Mouse (Mus musculus): ENCODE data around the gene Dzip1. TPM values are rescaled to one million over a fixed set of nuclear protein-coding genes. Genes with fewer than 3 reads are reported as not detected.

Dzip1 gene
- polyA plus RNA-seq, 1 experiment from 2014 or later, result 19.1 TPM

GRCm38 (mm10) chr14:118890101-118890500, 35.2 kb downstream of the Dzip1 start:
- H3K4me2 ChIP-seq, result no peak overlapping the region
- H3K36me3 ChIP-seq, result peaks cover 56% of the 10 kb centered on the region
- no peak for ATAC-seq (ENCODE audit: insufficient number of reproducible peaks, low FRiP score, low TSS enrichment, low read depth)
- no peak overlapping the region for H3K4me3 ChIP-seq
- 78% methylated on average over 4 of the region's 4 CpGs for WGBS
- H3K9ac ChIP-seq, result no peak overlapping the region
- H3K9me3 ChIP-seq, result no peaks in the 10 kb centered on the region
- no peaks in the 10 kb centered on the region for H3K4me1 ChIP-seq
- H3K27me3 ChIP-seq, result no peaks in the 10 kb centered on the region
- H3K27ac ChIP-seq, result no peak overlapping the region

DNA sequence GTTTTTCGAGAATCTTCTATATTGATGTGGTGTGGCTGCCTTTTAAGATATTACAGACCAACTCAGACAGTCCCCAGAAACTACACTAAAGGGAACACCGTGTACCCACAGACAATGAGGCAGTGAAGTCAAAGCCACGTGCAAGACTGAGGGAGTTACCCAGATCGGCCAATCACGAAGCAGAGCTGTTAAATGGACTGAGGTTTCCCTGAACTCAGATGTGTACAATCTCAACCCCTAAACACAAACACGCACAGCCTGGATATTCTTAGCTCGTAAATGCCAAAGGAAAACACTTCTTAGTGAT, 41.1 kb downstream of the Dzip1 start:
- H3K4me1 ChIP-seq, result no peaks in the 10 kb centered on the region
- no peaks in the 10 kb centered on the region for H3K27me3 ChIP-seq
- H3K4me3 ChIP-seq, result no peak overlapping the region
- H3K9ac ChIP-seq, result no peak overlapping the region
- H3K27ac ChIP-seq, result no peak overlapping the region
- ATAC-seq (ENCODE audit: insufficient number of reproducible peaks, low FRiP score, low TSS enrichment, low read depth), result no peak
- H3K36me3 ChIP-seq, result peaks cover 67% of the 10 kb centered on the region
- no peak overlapping the region for H3K4me2 ChIP-seq
- H3K9me3 ChIP-seq, result no peaks in the 10 kb centered on the region
- WGBS, result 73% methylated on average over 7 of the region's 7 CpGs

DNA sequence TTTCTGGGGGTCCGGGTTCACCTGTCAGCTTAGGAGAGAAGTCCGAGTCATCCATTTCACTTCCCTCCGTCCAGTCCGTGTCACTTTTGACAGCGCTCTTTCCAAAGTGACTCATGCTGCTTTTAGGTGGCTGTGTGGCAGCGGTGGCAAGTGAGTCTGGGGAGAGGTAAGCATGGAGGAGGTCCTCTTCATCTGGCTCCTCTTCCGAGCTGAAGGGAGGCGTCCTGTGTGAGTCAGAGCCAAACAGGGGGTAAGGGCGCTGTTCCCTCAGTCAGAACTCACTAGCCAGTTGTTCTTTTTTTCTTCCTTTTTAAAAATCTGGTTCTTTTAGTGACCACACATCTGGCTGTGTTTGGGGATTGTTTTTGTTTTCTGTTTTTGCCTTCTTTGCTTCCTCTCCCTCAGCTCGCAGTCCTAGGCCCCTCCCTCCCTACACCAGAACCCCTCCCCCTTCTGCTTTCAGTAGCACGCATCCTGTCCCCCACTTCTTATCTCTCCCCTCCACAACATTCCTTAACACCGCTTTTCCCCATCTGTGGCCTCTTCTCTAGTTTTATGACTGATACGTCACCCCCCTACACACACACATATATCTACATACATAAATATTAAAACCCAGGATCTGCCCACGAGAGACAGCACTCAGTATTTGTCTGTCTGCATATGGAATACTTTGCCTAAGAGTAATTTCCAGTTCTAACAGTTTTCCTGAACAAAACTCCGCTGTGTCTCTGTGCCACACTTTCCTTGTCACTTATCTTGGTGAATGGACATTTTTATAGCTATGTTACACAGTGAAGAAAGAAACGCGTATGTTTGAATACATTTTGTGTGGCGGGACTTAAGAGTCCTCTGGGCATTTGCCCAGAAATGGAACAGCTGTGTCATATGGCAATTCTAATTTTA, 41.7 kb downstream of the Dzip1 start:
- no peak overlapping the region for H3K4me2 ChIP-seq
- H3K27ac ChIP-seq, result peak overlapping the region; percentile 27; the same call in 1 of the 2 replicates
- no peak overlapping the region for H3K9ac ChIP-seq
- no peak overlapping the region for H3K4me3 ChIP-seq
- H3K36me3 ChIP-seq, result peaks cover 67% of the 10 kb centered on the region
- no peaks in the 10 kb centered on the region for H3K4me1 ChIP-seq
- no peaks in the 10 kb centered on the region for H3K27me3 ChIP-seq
- ATAC-seq (ENCODE audit: insufficient number of reproducible peaks, low FRiP score, low TSS enrichment, low read depth), result no peak
- 77% methylated on average over 18 of the region's 18 CpGs for WGBS
- H3K9me3 ChIP-seq, result no peaks in the 10 kb centered on the region

DNA sequence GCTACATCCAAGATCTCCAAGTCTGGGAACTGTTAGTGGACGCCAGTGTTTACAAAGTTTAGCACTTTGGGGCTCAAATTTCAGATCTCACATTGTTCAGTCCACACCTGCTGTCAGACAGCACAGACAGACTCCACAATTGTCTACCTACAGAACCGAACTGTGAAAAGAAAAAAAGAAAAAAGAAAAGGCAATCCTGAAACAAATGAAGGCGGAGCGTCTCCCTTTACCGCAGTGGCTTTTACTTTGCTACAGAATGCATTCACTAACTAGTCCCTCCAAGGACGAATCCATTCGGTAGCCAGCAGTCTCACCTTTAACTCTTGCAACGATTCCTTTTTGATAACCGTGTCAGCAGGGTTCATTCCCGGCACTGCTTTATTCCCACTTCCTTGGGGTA, 44.6 kb downstream of the Dzip1 start:
- Histone ChIP-seq H3K36me3 (peaks cover 57% of the 10 kb centered on the region), H3K9me3 (no peaks in the 10 kb centered on the region), H3K4me1 (no peaks in the 10 kb centered on the region), H3K27me3 (no peaks in the 10 kb centered on the region), H3K4me2 (no peak overlapping the region), H3K27ac (no peak overlapping the region), H3K4me3 (no peak overlapping the region), H3K9ac (no peak overlapping the region)
- WGBS, result 73% methylated on average over 10 of the region's 10 CpGs
- ATAC-seq (ENCODE audit: insufficient number of reproducible peaks, low FRiP score, low TSS enrichment, low read depth), result no peak

- Histone ChIP-seq H3K27ac (no peak overlapping the region), H3K36me3 (peaks cover 52% of the 10 kb centered on the region), H3K4me2 (no peak overlapping the region), H3K4me3 (no peak overlapping the region), H3K4me1 (no peaks in the 10 kb centered on the region), H3K27me3 (no peaks in the 10 kb centered on the region), H3K9ac (no peak overlapping the region), H3K9me3 (no peaks in the 10 kb centered on the region)
- WGBS, result 73% methylated on average over 11 of the region's 11 CpGs
- ATAC-seq (ENCODE audit: insufficient number of reproducible peaks, low FRiP score, low TSS enrichment, low read depth), result no peak
Measured at GRCm38 (mm10) chr14:118878346-118878910, 46.8 kb downstream of the Dzip1 start.

DNA sequence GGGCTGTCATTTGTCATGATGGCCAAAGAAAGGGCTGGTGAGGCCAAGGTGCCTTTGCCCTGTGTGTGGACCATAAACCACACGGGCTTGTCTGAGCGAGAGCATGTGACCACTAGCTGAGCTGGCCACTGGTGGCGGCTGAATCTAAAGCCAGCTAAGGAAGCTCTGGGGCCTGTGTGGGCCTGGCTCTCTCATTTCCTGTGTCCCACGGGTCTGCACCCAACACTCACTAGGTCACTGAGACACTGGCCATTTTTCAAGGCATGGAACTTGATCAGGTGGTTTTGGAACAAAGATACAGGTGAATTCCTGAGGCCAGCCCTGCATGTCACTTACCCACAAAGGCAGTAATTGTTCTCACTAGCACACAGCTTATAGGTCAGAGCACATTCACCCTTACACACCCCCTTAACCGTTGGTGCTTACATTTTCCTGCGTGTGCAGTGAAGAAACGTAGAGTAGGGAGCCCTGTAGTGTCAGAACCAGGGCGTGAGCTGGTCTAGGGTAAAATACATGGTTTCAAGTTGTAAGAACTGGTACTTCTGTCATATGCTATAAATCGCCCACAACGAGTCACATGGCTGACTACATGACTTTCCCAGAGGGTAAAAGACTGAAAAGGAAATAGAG, 50.4 kb downstream of the Dzip1 start:
- ATAC-seq (ENCODE audit: insufficient number of reproducible peaks, low FRiP score, low TSS enrichment, low read depth), result no peak
- H3K4me1 ChIP-seq, result no peaks in the 10 kb centered on the region
- no peak overlapping the region for H3K9ac ChIP-seq
- 50% methylated on average over 10 of the region's 10 CpGs for WGBS
- no peak overlapping the region for H3K4me3 ChIP-seq
- peaks cover 30% of the 10 kb centered on the region; the same call in 1 of the 2 replicates for H3K36me3 ChIP-seq
- no peak overlapping the region for H3K4me2 ChIP-seq
- H3K9me3 ChIP-seq, result no peaks in the 10 kb centered on the region
- no peak overlapping the region for H3K27ac ChIP-seq
- no peaks in the 10 kb centered on the region for H3K27me3 ChIP-seq

GRCm38 (mm10) chr14:118874126-118874525, 51.1 kb downstream of the Dzip1 start:
- Histone ChIP-seq H3K4me2 (no peak overlapping the region), H3K27me3 (no peaks in the 10 kb centered on the region), H3K36me3 (peaks cover 23% of the 10 kb centered on the region; the same call in 1 of the 2 replicates), H3K4me1 (peaks cover 5% of the 10 kb centered on the region; the same call in 1 of the 2 replicates), H3K9ac (no peak overlapping the region), H3K4me3 (no peak overlapping the region), H3K27ac (no peak overlapping the region), H3K9me3 (no peaks in the 10 kb centered on the region)
- ATAC-seq (ENCODE audit: insufficient number of reproducible peaks, low FRiP score, low TSS enrichment, low read depth), result no peak
- 92% methylated on average over 4 of the region's 4 CpGs for WGBS

DNA sequence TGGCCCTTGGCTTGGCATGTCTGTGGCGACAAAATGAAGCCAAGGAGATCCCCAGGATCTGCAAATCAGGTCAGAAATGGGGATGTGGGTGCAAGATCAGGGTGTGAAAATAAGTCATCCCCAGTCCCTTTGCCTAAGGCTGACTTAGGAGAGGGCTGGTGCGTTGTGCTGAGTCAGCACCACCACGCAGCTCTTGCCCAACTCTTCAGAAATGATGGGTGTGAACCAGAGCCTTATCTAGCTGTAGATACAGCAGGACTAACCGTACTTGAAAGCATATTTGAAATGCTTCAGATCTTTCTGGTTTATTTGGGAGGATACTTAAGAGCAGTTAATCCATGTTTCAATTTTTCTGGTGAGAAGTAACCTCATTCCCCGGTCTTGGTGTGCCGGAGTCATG, 55.5 kb downstream of the Dzip1 start:
- Histone ChIP-seq H3K27me3 (no peaks in the 10 kb centered on the region), H3K4me2 (no peak overlapping the region), H3K4me3 (no peak overlapping the region), H3K36me3 (0 out of 2 replicates have a peak, but pooled peaks cover 3% of the 10 kb centered on the region), H3K27ac (no peak overlapping the region), H3K4me1 (peaks cover 15% of the 10 kb centered on the region; the same call in 1 of the 2 replicates), H3K9ac (no peak overlapping the region), H3K9me3 (no peaks in the 10 kb centered on the region)
- 78% methylated on average over 6 of the region's 6 CpGs for WGBS
- no peak for ATAC-seq (ENCODE audit: insufficient number of reproducible peaks, low FRiP score, low TSS enrichment, low read depth)

DNA sequence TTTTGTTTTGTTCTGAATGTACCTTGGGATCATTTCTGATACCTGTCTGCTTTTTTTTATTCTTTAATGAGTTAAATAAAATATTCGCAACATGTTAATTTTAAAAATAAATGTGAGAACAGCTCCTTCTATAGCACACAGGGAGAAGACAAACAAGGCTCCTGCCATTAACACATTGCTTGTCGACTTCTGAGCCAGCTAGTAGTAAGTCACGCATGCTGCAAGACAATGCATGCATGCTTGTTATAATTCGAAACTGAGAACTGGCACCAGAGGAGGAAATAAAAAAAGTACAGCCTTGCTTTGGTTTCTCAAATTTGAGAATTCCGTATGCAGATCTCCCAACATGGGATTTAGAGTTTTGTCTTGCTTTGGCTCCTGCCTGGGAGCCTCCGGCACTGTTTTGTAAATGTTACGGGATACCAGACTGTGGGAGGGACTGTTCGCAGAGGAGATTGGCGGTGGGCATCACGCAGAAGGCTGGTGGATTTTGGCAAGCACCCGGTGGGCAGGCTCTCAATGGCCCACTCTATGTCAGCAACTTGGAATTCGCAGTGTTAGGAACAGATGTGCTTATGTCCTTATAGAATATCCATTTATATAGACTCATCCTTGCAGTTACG, 57.0 kb downstream of the Dzip1 start:
- no peak for ATAC-seq (ENCODE audit: insufficient number of reproducible peaks, low FRiP score, low TSS enrichment, low read depth)
- 68% methylated on average over 13 of the region's 13 CpGs for WGBS
- Histone ChIP-seq H3K9ac (no peak overlapping the region), H3K27me3 (no peaks in the 10 kb centered on the region), H3K4me3 (no peak overlapping the region), H3K4me2 (no peak overlapping the region), H3K4me1 (peaks cover 15% of the 10 kb centered on the region; the same call in 1 of the 2 replicates), H3K9me3 (no peaks in the 10 kb centered on the region), H3K36me3 (no peaks in the 10 kb centered on the region), H3K27ac (no peak overlapping the region)

- ATAC-seq (ENCODE audit: insufficient number of reproducible peaks, low FRiP score, low TSS enrichment, low read depth), result no peak
- no peak overlapping the region for H3K27ac ChIP-seq
- no peak overlapping the region for H3K4me3 ChIP-seq
- WGBS, result 61% methylated on average over 6 of the region's 6 CpGs
- no peak overlapping the region for H3K9ac ChIP-seq
- no peaks in the 10 kb centered on the region for H3K27me3 ChIP-seq
- H3K4me2 ChIP-seq, result no peak overlapping the region
- no peaks in the 10 kb centered on the region for H3K9me3 ChIP-seq
- peaks cover 15% of the 10 kb centered on the region; the same call in 1 of the 2 replicates for H3K4me1 ChIP-seq
- no peaks in the 10 kb centered on the region for H3K36me3 ChIP-seq
Measured at GRCm38 (mm10) chr14:118867366-118867765, 57.9 kb downstream of the Dzip1 start.

- Histone ChIP-seq H3K36me3 (no peaks in the 10 kb centered on the region), H3K27ac (no peak overlapping the region), H3K4me2 (no peak overlapping the region), H3K9ac (no peak overlapping the region), H3K4me3 (no peak overlapping the region), H3K9me3 (no peaks in the 10 kb centered on the region), H3K4me1 (peaks cover 15% of the 10 kb centered on the region; the same call in 1 of the 2 replicates), H3K27me3 (no peaks in the 10 kb centered on the region)
- 80% methylated on average over 10 of the region's 10 CpGs for WGBS
- ATAC-seq (ENCODE audit: insufficient number of reproducible peaks, low FRiP score, low TSS enrichment, low read depth), result no peak
Measured at GRCm38 (mm10) chr14:118866014-118866811, 59.0 kb downstream of the Dzip1 start.

Data from limb, embryonic 15.5 days (tissue).